Mouse (Mus musculus) kidney, adult 8-10 months (tissue): ENCODE data around the gene Defa21.
"Not testable (repeated sequence)": the region's sequence is repeated elsewhere in the genome, so short reads cannot be mapped to it uniquely, and the experiment has no call there.

Experiments used
- DNase-seq, 2 experiments: peaks; one replicate each; pipeline ENCODE4 v3.0.0; 2022

The Defa21 gene

DNA sequence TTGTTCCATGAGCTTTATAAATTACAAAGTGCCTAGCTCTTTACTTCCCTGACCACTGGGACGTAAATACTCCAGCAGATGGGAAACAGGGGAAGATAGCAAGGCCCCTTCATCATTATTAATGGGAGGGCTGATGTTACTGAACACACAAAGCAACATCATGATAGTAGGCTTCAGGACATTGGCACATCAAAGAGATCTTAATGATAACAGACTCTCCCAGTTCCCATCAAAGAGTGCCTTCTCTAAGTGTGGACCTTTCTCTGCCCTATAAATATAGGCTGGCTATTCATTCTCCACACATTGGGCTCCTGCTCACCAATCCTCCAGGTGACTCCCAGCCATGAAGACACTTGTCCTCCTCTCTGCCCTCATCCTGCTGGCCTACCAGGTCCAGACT, at the start of gene Defa21:
Gene Defa21 (plus strand): TSS at position 301 of the 400 bp plus-strand sequence.
- DNase-seq = not testable (repeated sequence)

DNA sequence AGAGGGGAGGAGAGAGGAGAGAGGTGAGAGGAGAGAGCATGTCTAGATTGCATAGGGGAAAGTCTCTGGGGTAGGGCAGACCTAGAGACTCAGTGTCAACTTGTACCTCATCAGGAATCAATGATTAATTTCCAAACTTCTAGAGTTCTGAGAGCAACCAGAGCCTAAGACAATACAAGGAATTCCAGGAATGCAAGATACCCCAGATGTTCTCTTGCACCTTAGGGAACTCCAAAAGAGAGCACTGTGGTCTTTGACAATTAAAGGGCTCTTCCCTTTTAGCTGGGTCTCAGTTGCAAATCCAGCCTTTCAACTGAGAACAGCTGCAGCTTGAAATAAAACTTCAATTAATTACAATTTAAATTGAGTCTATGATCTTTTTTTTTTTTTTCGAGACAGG, 45.5 kb upstream of the Defa21 start:
- no peak for DNase-seq

DNA sequence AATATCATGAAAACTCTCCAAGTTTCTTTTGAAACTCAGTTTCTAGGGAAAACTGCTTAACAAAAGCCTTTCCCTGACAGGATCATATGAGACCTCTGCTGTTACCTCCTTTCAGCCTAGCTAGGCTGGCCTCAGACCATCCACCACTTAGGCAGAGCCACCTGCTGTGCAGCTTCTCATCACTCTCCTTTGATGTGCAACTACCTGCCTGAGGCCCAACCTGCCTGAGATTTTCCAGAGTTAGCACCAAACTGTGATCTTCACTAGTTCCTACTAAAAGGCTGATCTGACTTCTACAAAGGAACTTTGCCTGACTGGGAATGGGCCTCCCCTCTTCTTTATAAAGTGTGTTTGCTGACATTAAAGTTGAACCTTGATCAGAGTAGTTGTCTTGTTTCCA, 31.3 kb upstream of the Defa21 start:
- DNase-seq = not testable (repeated sequence)

DNA sequence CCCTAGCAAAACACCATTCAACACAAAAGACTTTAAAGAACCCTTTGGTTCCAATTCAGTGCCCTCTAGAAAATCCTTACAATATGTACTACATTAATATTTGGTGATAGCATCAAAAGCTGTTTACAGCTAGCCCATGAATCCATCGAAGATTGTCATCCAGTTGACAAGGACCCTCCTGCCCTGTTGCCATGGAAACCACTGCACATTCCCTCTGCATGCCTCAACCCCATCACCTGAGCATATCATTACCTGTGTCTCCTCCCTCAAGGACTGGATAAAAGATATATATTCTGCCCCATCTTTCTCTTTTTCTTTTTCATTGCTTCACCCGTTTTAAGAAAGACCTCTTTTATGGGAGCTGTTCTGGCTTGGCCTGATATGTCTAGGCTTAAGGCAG, 28.6 kb upstream of the Defa21 start:
- DNase-seq = no peak

DNA sequence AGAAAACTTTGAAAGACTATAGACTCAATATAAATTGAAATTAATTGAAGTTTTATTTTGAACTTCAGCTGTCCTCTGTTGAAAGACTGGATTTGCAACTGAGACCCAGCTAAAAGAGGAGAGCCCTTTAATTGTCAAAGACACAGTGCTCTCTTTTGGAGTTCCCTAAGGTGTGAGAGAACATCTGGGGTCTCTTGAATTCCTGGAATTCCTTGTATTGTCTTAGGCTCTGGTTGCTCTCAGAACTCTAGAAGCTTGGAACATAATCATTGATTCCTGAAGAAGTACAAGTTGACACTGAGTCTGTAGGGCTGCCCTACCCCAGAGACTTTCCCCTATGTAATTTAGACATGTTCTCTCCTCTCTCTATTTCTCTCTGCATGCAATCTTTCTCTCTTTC, 28.1 kb upstream of the Defa21 start:
- no peak for DNase-seq

DNA sequence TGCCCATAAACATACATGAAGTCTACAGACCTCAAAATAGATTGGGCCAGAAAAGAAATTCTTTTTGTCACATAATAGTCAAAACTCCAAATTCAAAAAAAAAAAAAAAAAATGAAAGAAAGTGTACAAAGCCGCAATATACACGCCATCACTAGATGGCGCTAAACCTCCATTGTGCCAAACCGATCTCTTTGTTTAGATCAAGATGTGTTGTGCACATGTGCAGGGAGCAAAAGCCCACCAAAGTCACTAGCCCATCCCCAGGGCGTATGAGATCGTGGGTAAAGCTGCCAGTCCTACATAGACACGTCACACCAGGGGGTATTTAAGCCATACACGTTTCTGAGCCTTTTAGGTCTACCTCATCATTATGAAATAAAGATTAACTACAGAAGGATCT, 24.2 kb upstream of the Defa21 start:
- peak in 1 of 2 experiments; percentile 12 for DNase-seq

DNA sequence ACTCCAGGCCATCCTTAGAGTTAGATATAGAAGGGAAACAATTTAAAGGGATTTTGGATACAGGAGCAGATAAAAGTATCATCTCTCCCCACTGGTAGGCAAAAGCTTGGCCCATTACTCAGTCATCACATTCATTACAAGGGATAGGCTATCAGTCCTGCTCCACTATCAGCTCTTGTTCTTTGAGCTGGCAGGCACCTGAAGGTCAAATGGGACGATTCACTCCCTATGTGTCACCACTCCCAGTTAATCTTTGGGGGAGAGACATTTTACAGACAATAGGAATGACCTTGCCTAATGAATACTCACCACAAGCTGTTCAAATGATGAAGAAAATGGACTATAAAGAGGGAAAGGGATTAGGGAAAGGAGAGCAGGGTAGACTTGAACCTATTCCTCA, 18.5 kb upstream of the Defa21 start:
- DNase-seq = no peak

DNA sequence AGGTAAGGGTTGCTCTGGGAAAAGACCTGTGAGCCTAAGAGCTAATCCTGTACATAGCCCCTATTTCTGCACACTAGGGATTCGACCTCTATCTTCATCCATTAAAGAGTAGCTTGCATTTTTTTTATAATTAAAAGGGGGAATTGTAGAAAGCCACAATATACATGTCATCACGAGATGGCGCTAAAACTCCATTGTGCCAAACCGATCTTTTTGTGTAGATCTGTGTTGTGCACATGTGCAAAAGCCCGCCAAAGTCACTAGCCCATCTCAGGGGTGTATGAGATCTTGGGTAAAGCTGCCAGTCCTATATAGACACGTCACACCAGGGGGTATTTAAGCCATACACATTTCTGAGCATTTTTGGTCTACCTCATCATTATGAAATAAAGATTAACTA, 16.8 kb upstream of the Defa21 start:
- DNase-seq = not testable (repeated sequence)

DNA sequence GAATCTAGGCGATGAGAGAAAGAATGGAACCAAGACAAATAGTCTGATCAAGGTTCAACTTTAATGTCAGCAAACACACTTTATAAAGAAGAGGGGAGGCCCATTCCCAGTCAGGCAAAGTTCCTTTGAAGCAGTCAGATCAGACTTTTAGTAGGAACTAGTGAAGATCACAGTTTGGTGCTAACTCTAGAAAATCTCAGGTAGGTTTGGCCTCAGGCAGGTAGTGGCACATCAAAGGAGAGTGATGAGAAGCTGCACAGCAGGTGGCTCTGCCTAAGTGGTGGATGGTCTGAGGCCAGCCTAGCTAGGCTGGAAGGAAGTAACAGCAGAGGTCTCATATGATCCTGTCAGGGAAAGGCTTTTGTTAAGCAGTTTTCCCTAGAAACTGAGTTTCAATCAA, 14.8 kb upstream of the Defa21 start:
- not testable (repeated sequence) for DNase-seq

DNA sequence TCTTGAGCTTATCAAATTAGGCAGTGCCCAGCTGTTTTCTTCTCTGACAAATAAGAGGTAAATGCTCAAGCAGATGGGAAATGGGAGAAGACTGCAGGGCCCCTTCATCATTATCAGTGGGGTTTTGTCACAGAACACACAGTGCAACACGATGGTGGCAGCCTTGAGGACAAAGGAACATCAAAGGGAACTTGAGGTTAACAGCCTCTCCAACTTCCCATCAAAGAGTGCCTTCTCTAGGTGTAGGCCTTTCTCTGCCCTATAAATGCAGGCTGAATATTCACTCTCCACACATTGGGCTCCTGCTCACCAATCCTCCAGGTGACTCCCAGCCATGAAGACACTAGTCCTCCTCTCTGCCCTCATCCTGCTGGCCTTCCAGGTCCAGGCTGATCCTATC, 29.4 kb downstream of the Defa21 start, which contains the start of gene Defa23:
Gene Defa23 (plus strand): TSS at position 301 of the 400 bp plus-strand sequence.
- not testable (repeated sequence) for DNase-seq

DNA sequence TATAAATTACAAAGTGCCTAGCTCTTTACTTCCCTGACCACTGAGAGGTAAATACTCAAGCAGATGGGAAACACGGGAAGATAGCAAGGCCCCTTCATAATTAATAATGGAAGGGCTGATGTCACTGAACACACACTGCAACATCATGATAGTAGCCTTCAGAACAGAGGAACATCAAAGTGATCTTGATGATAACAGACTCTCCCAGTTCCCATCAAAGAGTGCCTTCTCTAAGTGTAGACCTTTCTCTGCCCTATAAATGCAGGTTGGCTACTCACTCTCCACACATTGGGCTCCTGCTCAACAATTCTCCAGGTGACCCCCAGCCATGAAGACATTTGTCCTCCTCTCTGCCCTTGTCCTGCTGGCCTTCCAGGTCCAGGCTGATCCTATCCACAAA, 39.4 kb downstream of the Defa21 start, which contains the start of gene Defa35:
Gene Defa35 (plus strand): TSS at position 301 of the 400 bp plus-strand sequence.
- not testable (repeated sequence) for DNase-seq
